Mouse (Mus musculus) CD4-positive naive resting alpha-beta T cell, adult 57 days (primary cell): Measurements from ENCODE around the gene Cox17. TPM values are rescaled to one million over a fixed set of nuclear protein-coding genes. Genes with fewer than 3 reads are reported as not detected.

Source experiments
- total RNA-seq: library from RNA; stranded (reverse); gene quantifications from one replicate; pipeline ENCODE4 v1.2.4, GENCODE M21; 2023

The Cox17 gene
- total RNA-seq: 64.1 TPM

GRCm38 (mm10) chr16:38346529-38347325 is at the start of gene Cox17, which contains the start of gene Gm21987:
Gene Cox17, plus strand, starts transcription at chr16:38346991.
Gene Gm21987, plus strand, starts transcription at chr16:38347040.

GRCm38 (mm10) chr16:38341396-38342324 is 5.1 kb upstream of the Cox17 start, which contains the start of gene Maats1:
Gene Maats1, minus strand, starts transcription at chr16:38342143.

GRCm38 (mm10) chr16:38361933-38362332 is 15.1 kb downstream of the Cox17 start, which contains the start of gene Popdc2:
Gene Popdc2, plus strand, starts transcription at chr16:38362209.

Other genes starting within 250 kb of the Cox17 start
- gene Nr1i2, start 52.2 kb upstream of the Cox17 start, total RNA-seq: not detected
- not detected for gene Maats1, start 4.8 kb upstream of the Cox17 start, total RNA-seq
- gene Gm21987, start within 50 bp of the Cox17 start, total RNA-seq: not detected
- not detected for gene Popdc2, start 15.2 kb downstream of the Cox17 start, total RNA-seq
- gene Pla1a, start 86.2 kb downstream of the Cox17 start, total RNA-seq: not detected
- gene Adprh, start 105.7 kb downstream of the Cox17 start, total RNA-seq: 19.5 TPM
- gene Cd80, start 108.6 kb downstream of the Cox17 start, total RNA-seq: 1.0 TPM
- gene Timmdc1, start 175.7 kb downstream of the Cox17 start, total RNA-seq: 14.1 TPM
- 27.5 TPM for gene Poglut1, start 203.3 kb downstream of the Cox17 start, total RNA-seq
- gene Tmem39a, start 211.7 kb downstream of the Cox17 start, total RNA-seq: 47.5 TPM